Comparison of ENCODE assay signal across 8 mouse cellular contexts in the genomic region with DNA sequence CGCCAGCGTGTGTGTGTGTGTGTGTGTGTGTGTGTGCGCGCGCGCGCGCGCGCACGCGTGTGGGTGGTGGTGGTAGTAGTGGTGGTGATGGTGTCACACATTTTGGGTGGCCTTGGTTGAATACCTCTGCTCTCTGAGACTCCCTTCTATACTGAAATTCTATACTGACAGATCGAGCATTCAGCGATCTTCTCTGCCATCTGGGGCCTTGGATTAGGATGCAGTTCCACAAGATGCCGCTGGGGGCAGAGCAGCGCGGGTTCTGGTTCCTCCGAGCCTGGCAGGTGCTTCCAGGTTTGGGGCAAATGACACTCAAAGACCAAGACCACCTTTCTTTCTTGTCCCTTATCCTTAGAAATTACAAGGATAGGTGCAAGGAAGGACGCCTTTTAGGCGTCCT. TPM values are rescaled to one million over a fixed set of nuclear protein-coding genes. Genes with fewer than 3 reads are reported as not detected.
DNase-seq lines count a peak whose midpoint lies in the region; ATAC-seq and TF ChIP-seq lines count a peak whose summit lies in the region.

No protein-coding gene starts in this region.

- peak; percentile 23 for ATAC-seq in forebrain, embryonic 15.5 days (replicated peaks)
- ATAC-seq in lung, embryonic 14.5 days (ENCODE audit: insufficient read depth), result 0 out of 2 replicates have a peak, but pooled peaks have one; percentile 12

- H3K9ac ChIP-seq in ES-Bruce4 (ENCODE audit: low read depth, poor library complexity, severe bottlenecking), result no peak overlapping the region
- H3K9ac ChIP-seq in forebrain, embryonic 15.5 days (replicated peaks), result peak overlapping the region; percentile 31
- H3K9ac ChIP-seq in lung, embryonic 14.5 days, result no peak overlapping the region

- H3K36me3 ChIP-seq in ES-Bruce4 (ENCODE audit: control insufficient read depth, insufficient read depth, low read length, poor library complexity, severe bottlenecking), result no peaks in the 10 kb centered on the region
- H3K36me3 ChIP-seq in forebrain, embryonic 15.5 days, result no peaks in the 10 kb centered on the region
- H3K36me3 ChIP-seq in lung, embryonic 14.5 days (ENCODE audit: insufficient read depth), result no peaks in the 10 kb centered on the region

- no peak overlapping the region for H3K27ac ChIP-seq in ES-Bruce4 (ENCODE audit: insufficient read depth, low read length)
- peak overlapping the region; percentile 94 for H3K27ac ChIP-seq in forebrain, embryonic 15.5 days (replicated peaks)
- no peak overlapping the region for H3K27ac ChIP-seq in layer of hippocampus, adult 2 months
- no peak overlapping the region for H3K27ac ChIP-seq in lung, embryonic 14.5 days (ENCODE audit: low read depth)
- H3K27ac ChIP-seq in olfactory bulb, adult 2 months (ENCODE audit: insufficient read depth, low read depth, low read length), result no peak overlapping the region

- 1% methylated on average over 20 of the region's 20 CpGs for WGBS in forebrain, embryonic 15.5 days
- WGBS in lung, embryonic 14.5 days, result 1% methylated on average over 20 of the region's 20 CpGs
- WGBS in olfactory bulb, adult 2 months, result 2% methylated on average over 20 of the region's 20 CpGs

- no peak for TF ChIP-seq POLR2A in ES-Bruce4 (IDR thresholded peaks at IDR 0.05; ENCODE audit: insufficient read depth, low read length)
- TF ChIP-seq POLR2A in olfactory bulb, adult 2 months (IDR thresholded peaks at IDR 0.05; ENCODE audit: insufficient read depth, low read depth, low read length), result no peak

- peak; percentile 64 for TF ChIP-seq CTCF in ES-Bruce4 (IDR thresholded peaks at IDR 0.05; ENCODE audit: low read depth, low read length)
- TF ChIP-seq CTCF in layer of hippocampus, adult 2 months (conservative IDR thresholded peaks at IDR 0.05), result peak; percentile 88
- peak; percentile 90 for TF ChIP-seq CTCF in lung, embryonic 14.5 days (IDR thresholded peaks at IDR 0.05; ENCODE audit: low read depth)
- TF ChIP-seq CTCF in olfactory bulb, adult 2 months (IDR thresholded peaks at IDR 0.05; ENCODE audit: insufficient read depth, low read depth, low read length), result peak; percentile 80

- no peaks in the 10 kb centered on the region for H3K9me3 ChIP-seq in ES-Bruce4 (replicated peaks; ENCODE audit: control insufficient read depth, insufficient read depth, low read length, poor library complexity, severe bottlenecking)
- H3K9me3 ChIP-seq in forebrain, embryonic 15.5 days, result no peaks in the 10 kb centered on the region
- H3K9me3 ChIP-seq in lung, embryonic 14.5 days (ENCODE audit: low read depth, low read length), result no peaks in the 10 kb centered on the region

- H3K4me3 ChIP-seq in ES-Bruce4 (ENCODE audit: low read depth, low read length), result peak overlapping the region; percentile 62
- peak overlapping the region; percentile 33 for H3K4me3 ChIP-seq in forebrain, embryonic 15.5 days
- H3K4me3 ChIP-seq in layer of hippocampus, adult 2 months, result peak overlapping the region; percentile 33; the same call in 1 of the 2 replicates
- peak overlapping the region; percentile 6; the same call in 1 of the 2 replicates for H3K4me3 ChIP-seq in lung, embryonic 14.5 days (ENCODE audit: low read depth, low read length)
- peak overlapping the region; percentile 10; the same call in 1 of the 2 replicates for H3K4me3 ChIP-seq in olfactory bulb, adult 2 months (ENCODE audit: insufficient read depth, low read depth, low read length)

- H3K4me1 ChIP-seq in ES-Bruce4 (ENCODE audit: control insufficient read depth, insufficient read depth, low read length), result no peaks in the 10 kb centered on the region
- peaks cover 61% of the 10 kb centered on the region for H3K4me1 ChIP-seq in forebrain, embryonic 15.5 days
- no peaks in the 10 kb centered on the region for H3K4me1 ChIP-seq in lung, embryonic 14.5 days (ENCODE audit: insufficient read depth)
- peaks cover 34% of the 10 kb centered on the region for H3K4me1 ChIP-seq in olfactory bulb, adult 2 months (ENCODE audit: control insufficient read depth, insufficient read depth, low read length)

- TF ChIP-seq EP300 in ES-Bruce4 (IDR thresholded peaks at IDR 0.05; ENCODE audit: insufficient read depth, low read depth, low read length), result no peak

- peak overlapping the region; percentile 51 for H3K4me2 ChIP-seq in forebrain, embryonic 15.5 days (replicated peaks)
- peak overlapping the region; percentile 54 for H3K4me2 ChIP-seq in lung, embryonic 14.5 days

- no peaks in the 10 kb centered on the region for H3K27me3 ChIP-seq in ES-Bruce4 (ENCODE audit: control insufficient read depth, insufficient read depth, low read length, poor library complexity, severe bottlenecking)
- peaks cover 9% of the 10 kb centered on the region for H3K27me3 ChIP-seq in forebrain, embryonic 15.5 days
- H3K27me3 ChIP-seq in lung, embryonic 14.5 days (ENCODE audit: insufficient read depth, low read length), result peaks cover 26% of the 10 kb centered on the region; the same call in 1 of the 2 replicates

- DNase-seq in cerebellum, adult 11 months, result peak; percentile 58
- DNase-seq in heart, postnatal 4 days, result peak; percentile 80
- peak; percentile 67 to 88 for DNase-seq in layer of hippocampus, adult 2 months (ENCODE audit: low spot score in 2 of 2)
- DNase-seq in lung, embryonic 14.5 days, result peak; percentile 78
- peak; percentile 71 for DNase-seq in thymus, postnatal 0 days (ENCODE audit: low spot score)

RNA-seq across cellular contexts. Expression of a gene that starts 43.6 kb away (rescaled TPM):
- polyA plus RNA-seq in ES-Bruce4 (2011; ENCODE audit: insufficient read depth, insufficient read length, low read depth, missing spikeins), result not detected in 2 replicates
- polyA plus RNA-seq in forebrain, embryonic 15.5 days (2015; fragmentation: Nextera tagmentation; extraction: Ambion mirVana), result 0.37 and 0.42 TPM in 2 replicates
- total RNA-seq in heart, postnatal 4 days (2021), result not detected
- total RNA-seq in layer of hippocampus, adult 2 months (2021), result not detected
- polyA plus RNA-seq in lung, embryonic 14.5 days (2014; fragmentation: Nextera tagmentation; extraction: Ambion mirVana), result not detected in 2 replicates
- polyA plus RNA-seq in olfactory bulb, adult 2 months (2012; ENCODE audit: insufficient read depth, insufficient read length, low replicate concordance, missing spikeins), result not detected in 2 replicates
- polyA plus RNA-seq in thymus, postnatal 0 days (2015; fragmentation: Nextera tagmentation; extraction: Ambion mirVana), result 0.10 TPM in 1 of 2 replicates, not detected in the other

RNA-seq across cellular contexts. Expression of a gene that starts 53.8 kb away (rescaled TPM):
- not detected in 2 replicates for polyA plus RNA-seq in ES-Bruce4 (2011; ENCODE audit: insufficient read depth, insufficient read length, low read depth, missing spikeins)
- polyA plus RNA-seq in forebrain, embryonic 15.5 days (2015; fragmentation: Nextera tagmentation; extraction: Ambion mirVana), result not detected in 2 replicates
- 1 to 10 TPM in 1 of 2 experiments, under 1 TPM in 1; 0.61 to 1.1 TPM for total RNA-seq in heart, postnatal 4 days (2021)
- total RNA-seq in layer of hippocampus, adult 2 months (2021), result not detected
- polyA plus RNA-seq in lung, embryonic 14.5 days (2014; fragmentation: Nextera tagmentation; extraction: Ambion mirVana), result 0.42 TPM in 1 of 2 replicates, not detected in the other
- not detected in 2 replicates for polyA plus RNA-seq in olfactory bulb, adult 2 months (2012; ENCODE audit: insufficient read depth, insufficient read length, low replicate concordance, missing spikeins)
- 0.22 and 1.2 TPM in 2 replicates for polyA plus RNA-seq in thymus, postnatal 0 days (2015; fragmentation: Nextera tagmentation; extraction: Ambion mirVana)

RNA-seq across cellular contexts. Expression of a gene that starts 54.3 kb away (rescaled TPM):
- polyA plus RNA-seq in ES-Bruce4 (2011; ENCODE audit: insufficient read depth, insufficient read length, low read depth, missing spikeins), result not detected in 2 replicates
- 7.1 and 7.4 TPM in 2 replicates for polyA plus RNA-seq in forebrain, embryonic 15.5 days (2015; fragmentation: Nextera tagmentation; extraction: Ambion mirVana)
- total RNA-seq in heart, postnatal 4 days (2021), result not detected
- total RNA-seq in layer of hippocampus, adult 2 months (2021), result 10 to 100 TPM; 63.9 to 65.4 TPM
- not detected in 2 replicates for polyA plus RNA-seq in lung, embryonic 14.5 days (2014; fragmentation: Nextera tagmentation; extraction: Ambion mirVana)
- polyA plus RNA-seq in olfactory bulb, adult 2 months (2012; ENCODE audit: insufficient read depth, insufficient read length, low replicate concordance, missing spikeins), result not detected in 2 replicates
- polyA plus RNA-seq in thymus, postnatal 0 days (2015; fragmentation: Nextera tagmentation; extraction: Ambion mirVana), result not detected in 2 replicates

Comparison
In these comparisons a context has a peak if more than half of its experiments do, and no peak if none do; other contexts are left out.
1. H3K4me3 ChIP-seq: peak in every context shown above with its lines; median percentile 62 in ES-Bruce4; 33 in forebrain, embryonic 15.5 days; 33 in layer of hippocampus, adult 2 months; 10 in olfactory bulb, adult 2 months; 6 in lung, embryonic 14.5 days.